Mouse (Mus musculus) ovary, adult 18-20 months (tissue): ENCODE measurements around the gene Prkag2.
A peak's percentile ranks its signal among the peaks of the same experiment; 100 is the strongest.

Source experiments
- DNase-seq: peaks from one replicate; pipeline ENCODE4 v3.0.0; 2022; ENCODE audit warnings: low spot score, mixed read lengths

The Prkag2 gene

DNA sequence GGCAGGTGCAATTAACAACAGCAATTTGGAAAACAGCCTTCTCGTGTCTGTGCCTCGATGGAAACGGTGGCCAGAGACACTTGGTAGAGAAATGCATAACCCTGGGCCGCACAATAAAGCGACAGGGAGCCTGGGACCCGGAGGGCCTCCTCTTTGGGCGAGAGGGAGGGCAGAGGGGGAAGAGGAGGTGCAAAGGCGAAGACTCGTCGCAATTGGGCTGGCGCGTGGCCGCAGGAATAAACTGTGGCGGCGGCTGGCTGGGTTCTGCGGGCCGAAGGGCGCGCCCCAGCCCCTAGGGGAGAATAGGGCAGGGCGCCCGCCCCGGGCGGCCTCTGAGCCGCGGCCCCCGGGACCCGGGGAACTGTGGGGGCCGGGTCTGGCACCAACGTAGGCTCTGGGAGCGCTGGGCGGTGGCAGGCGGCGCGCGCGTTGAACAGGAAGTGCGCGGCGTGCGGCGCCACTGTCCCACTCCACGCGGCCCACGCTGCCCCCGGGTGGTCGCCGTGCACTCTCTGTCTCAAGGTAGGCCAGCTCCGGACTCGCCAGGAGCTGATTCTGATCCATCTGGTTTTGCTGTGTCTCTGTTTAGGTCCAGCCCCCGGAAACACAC is at the start of gene Prkag2:
Gene Prkag2 (minus strand): TSS at position 127 of the 610 bp plus-strand sequence.
- peak; percentile 63 for DNase-seq

GRCm38 (mm10) chr5:25149331-25149965 is 49.0 kb upstream of the Prkag2 start:
- DNase-seq, result no peak

DNA sequence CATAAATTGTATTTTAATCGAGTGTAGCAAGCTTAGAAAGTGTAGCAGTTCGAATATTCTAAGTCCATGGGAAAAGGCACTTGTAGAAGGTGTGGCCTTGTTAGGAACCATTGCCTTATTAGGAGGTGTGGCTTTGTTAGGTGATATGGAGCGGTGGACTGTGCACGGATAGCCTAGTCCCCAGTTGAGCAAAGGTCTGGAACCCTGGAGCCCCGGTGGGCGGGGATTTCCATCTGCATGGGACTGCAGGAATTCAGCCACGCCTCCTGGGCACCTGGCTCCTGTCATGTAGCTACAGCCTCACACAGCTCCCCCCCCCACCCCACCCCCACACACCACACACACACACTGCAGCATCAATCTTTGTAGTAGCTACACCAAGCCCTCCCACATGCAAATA is 46.3 kb upstream of the Prkag2 start:
- DNase-seq, result no peak

DNA sequence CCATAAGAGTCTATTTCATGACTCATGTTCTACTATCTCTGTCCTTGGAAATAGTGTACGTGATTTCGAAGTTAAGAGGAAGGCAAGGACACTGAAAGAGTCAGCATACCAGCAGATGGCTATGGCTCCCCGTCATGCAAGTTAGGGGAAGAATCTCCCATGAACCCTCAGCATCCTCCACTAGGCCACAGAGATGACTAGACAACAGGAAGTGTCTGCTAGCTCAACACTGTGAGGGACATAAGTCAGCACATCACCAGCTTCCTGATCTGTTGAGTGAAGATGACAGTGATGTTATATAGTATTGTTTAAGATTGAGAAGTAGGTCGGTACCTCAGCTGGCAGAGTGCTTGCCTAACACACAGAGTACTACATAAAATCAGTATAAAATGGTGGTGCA is 27.4 kb upstream of the Prkag2 start:
- no peak for DNase-seq

DNA sequence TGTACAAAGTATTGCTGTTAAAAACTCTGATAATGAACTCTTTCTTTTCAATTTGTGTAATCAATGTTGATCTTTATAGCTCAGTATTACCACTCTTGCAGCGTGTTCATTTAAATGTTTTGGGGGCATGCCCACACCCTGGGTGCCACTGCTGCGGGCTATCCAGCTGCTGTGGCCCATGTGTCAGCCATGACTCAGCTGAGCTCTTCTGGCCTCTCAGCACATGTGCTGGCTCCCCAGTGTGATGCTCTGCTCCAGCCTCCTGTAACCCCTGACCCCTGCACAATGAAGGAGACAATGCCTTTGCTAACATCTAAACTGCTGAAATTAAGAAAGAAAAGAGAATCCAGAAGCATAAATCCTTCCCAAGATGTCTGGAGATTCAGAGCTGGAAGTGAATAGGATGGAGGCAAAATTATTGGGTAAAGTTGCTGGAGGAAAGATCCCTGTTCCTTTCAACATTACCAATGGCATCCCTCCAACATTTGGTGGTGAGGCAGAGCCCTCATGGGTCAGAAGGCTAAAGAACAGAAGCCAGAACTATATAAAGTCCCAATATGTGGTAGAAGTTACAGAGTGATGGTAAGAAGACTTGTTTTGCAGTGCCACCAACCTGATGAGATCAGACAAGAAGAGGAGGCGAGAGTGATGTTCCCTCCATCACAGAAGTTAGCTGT is 25.6 kb upstream of the Prkag2 start:
- DNase-seq, result no peak

- DNase-seq, result no peak
These were observed 22.1 kb upstream of the Prkag2 start for GRCm38 (mm10) chr5:25122534-25122933.

DNA sequence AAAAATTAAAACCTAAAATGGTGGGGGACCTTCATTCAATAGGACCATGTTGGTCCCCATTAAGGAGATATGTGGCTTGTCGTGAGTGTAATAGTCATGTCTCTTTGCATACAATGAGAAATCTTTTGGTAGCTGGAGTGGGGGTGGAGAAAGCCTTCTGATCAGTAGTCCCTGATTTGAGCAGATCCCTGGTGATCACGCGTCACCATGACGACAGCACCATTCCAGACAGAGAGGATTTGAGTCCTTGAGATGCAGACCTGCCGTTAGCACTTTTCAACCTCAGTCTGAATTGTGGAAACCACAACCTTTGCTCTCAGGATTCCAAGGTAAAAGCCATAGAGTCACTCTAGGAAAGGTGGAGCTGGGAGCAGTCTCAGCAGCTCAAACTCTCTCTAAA is 18.7 kb upstream of the Prkag2 start:
- no peak for DNase-seq

DNA sequence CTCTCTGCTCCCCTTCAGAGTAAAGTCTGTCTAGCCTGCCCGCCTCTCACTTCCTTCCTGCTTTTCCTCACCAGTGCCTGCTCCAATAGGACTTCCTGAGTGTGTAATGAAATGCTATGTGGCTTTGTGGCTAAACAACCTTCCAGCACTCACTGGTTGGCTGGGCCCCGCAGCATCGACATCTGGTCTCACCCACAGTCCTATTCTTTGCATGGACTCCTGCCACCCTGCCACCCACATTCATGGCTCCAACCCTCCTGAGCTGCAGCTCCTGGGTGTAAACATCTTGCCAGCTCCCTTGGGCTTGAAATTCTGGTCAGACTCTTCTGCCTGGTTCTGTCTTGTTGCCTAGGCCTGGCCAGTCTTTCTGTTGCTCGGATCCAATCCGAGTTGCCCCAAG is 15.6 kb upstream of the Prkag2 start:
- DNase-seq, result no peak

GRCm38 (mm10) chr5:25115216-25115615 is 14.8 kb upstream of the Prkag2 start:
- DNase-seq, result no peak

DNA sequence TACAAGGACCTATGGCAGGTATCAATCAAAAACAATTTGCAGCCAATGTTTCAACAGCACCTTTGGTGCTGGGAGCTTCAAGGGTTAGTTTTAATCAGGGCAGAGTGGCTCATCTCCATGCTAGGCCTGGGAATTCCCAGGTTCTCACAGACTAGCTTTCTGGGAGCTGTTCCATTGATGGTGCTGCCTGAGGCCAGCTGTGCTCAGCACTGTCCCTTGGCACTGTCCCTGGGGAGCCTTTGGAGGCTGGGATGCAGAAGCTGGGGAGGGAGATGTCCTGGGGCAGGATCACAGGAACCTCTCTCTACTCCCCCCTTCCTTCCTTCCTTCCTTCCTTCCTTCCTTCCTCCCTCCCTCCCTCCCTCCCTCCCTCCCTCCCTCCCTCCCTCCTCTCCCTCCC is 13.7 kb upstream of the Prkag2 start:
- no peak for DNase-seq

DNA sequence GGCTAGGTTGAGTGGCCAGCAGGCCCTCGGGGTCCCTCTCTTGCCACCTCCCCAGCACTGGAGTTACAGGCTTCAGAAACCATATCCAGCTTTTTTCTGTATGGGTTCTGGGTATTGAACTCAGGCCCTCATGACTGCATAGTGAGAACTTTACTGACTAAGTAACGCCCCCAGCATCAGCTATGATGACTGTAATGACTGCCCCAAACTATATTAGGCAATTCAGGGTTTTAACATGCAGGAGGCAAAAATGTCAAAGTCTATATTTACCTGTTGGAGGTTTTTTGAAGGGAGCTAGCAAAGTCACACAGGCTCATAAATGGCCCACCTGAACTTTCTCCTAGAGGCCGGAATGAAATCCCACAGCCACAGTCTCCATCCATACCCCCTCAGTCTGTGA is 9.9 kb upstream of the Prkag2 start:
- DNase-seq, result no peak

DNA sequence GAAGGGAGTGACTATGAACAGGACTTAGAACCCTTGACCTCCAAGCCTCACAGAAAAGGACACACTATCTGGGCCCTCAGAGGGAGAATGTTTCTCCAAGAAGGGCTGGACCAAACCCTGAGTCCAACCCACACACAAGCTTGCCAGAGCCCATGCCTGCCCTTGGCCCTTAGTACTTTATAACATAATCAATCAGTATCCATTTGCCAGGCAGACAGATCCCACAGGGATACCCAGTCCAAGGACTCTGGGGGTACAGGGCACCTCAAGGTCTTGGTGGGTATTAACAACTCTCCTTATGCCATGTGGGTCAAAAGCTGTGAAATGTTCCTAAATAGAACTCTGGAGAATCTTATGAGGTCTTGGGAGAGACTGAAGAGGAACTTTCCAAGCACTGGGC is 5.3 kb upstream of the Prkag2 start:
- DNase-seq, result no peak

- peak; percentile 58 for DNase-seq
These were observed 683 bp upstream of the Prkag2 start for GRCm38 (mm10) chr5:25101126-25101523.

GRCm38 (mm10) chr5:25100157-25100515 is 306 bp downstream of the Prkag2 start:
- no peak for DNase-seq

- DNase-seq, result peak; percentile 34
These were observed 880 bp downstream of the Prkag2 start for GRCm38 (mm10) chr5:25099367-25100156.

DNA sequence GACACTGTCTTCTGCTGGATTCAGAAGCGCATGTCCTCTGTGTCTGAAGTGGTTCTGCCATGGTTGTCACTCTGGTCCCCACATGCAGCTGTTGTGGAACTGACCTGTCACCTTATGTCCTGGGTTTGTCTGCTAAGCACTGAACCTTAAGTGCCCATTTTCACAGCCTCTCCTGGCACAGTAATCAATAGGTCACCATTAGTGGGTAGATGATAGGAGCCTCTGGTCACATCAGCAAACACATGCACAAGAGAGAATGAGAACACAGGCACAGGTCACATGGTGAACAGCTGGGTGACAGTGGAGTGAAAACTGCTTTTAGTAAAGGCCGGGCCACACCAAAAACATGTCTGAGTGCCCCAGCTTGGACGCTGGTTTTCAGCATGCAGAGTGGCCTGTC is 2.6 kb downstream of the Prkag2 start:
- DNase-seq, result no peak

DNA sequence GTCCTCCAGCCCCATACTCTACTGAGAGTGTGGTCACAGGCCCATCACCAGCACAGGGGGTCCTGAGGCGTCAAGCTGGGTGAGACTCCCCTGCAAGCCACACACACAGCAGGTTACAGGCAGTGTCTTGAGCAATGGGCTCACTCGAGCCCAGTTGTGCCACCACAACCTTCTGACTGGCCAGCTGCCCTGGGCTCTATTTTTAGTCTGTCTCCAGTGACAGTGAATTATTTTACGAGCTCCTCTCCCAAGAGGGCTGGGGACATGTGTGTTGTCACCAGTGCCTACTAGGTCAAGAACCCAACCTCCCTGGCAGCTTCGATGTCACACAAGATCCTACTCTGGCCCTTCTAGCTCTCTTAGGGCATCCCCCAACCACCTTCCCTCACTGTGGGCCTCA is 4.0 kb downstream of the Prkag2 start:
- no peak for DNase-seq

DNA sequence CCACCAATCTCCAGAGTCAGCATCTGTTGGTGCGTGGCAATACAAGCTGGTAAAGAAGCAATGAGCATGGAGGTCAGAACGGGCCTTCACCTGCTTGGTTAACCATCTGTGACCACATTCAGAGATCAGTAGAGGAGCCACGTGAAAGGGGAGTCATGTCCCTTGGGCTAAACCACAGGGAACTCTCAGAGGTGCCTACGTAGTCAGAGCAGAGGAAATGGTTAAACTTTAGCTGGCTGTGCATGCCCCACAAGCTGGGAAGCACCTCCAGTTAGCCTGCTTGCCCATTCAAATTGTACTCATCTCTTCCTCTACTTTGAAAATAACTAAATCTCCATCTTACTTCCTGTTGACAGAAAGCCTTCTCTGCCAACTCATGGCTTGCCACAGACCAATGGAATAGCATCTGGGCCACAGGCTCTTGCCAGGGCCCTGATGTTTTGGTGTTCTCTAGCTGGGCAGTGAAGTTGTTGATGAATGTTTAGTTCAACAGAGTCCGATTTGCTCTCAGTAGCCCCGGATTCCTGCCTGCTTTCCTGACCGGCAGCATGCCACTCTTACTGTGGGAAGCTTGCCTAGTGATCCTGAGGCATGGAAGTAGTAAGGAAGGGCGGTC is 7.7 kb downstream of the Prkag2 start:
- no peak for DNase-seq

DNA sequence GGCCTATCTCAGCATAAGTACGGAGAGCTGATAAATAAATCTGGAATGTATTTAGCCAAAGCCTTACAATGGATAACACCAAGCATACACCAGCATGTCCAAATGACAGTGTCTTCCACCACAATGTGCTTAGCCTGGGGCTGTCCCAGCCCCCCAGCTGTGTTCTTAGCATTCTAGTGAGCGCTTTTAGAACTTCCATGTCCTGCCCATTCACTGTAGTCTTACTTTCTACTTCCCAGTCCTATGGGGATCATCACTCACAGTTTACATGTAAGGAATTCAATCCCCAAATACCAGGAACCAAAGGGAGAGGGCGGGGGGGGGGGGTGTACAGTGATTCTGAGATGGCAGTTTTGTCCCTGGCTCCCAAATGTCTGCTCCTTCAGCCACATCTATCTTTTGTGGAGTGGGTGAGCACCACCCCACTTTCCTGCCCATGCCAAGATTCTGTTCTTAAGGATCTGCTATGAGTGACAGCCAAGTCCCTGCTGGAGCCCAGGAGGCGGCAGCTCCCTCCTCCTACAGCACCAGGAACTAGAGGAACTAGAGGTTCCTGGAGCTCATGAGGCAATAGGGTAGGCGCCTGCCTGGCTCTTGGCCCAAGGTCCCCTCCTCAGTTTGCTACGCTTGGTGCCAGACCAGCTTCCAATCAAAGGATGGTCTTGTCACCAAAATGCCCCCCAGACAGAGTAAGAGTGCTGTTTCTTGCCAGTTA is 11.0 kb downstream of the Prkag2 start:
- DNase-seq, result no peak

GRCm38 (mm10) chr5:25088633-25089032 is 11.8 kb downstream of the Prkag2 start:
- DNase-seq, result no peak

GRCm38 (mm10) chr5:25088111-25088510 is 12.3 kb downstream of the Prkag2 start:
- DNase-seq, result no peak

DNA sequence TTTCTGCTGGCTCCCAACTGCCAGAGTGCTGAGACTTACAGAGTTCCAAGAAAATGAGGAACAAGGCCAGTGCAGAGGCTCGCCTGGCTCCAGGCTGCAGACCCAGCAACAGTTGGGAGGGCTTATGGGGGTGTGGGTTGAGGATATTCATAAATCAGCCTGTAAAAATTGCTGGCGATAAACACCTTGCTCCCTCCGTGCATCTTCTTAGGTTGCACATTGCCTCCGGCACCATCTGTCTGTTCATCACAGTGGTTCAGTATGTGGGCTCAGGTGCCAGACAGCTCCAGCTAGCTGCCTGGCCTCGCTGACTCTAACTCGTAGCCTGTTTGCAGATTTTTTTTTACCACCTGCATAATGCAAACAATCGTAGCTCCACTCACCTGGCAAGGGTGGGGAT is 13.4 kb downstream of the Prkag2 start:
- DNase-seq, result no peak
